Mouse (Mus musculus) midbrain, embryonic 15.5 days (tissue): ENCODE data around the gene Gm9918. TPM values are rescaled to one million over a fixed set of nuclear protein-coding genes. Genes with fewer than 3 reads are reported as not detected.
A peak's percentile ranks its signal among the peaks of the same experiment; 100 is the strongest.
"Not testable (repeated sequence)": the region's sequence is repeated elsewhere in the genome, so short reads cannot be mapped to it uniquely, and the experiment has no call there.

ENCODE experiments used
- ATAC-seq: fragments of 200-750 bp; cut with Nextera tagmentation; replicated peaks from 2 replicates; pipeline ENCODE4 v1.8.0; 2017; ENCODE audit warnings: moderate TSS enrichment
- H3K27ac ChIP-seq: fragments of 300-500 bp; sonication (generic); 2 replicates; pipeline ENCODE4 v1.5.1; 2015; ENCODE audit warnings: mild to moderate bottlenecking, inconsistent platforms
- H3K27me3 ChIP-seq: fragments of 300-500 bp; sonication (generic); replicated peaks from 2 replicates; pipeline ENCODE4 v1.6.1; 2015; ENCODE audit warnings: inconsistent platforms
- H3K36me3 ChIP-seq: fragments of 300-500 bp; sonication (generic); replicated peaks from 2 replicates; pipeline ENCODE4 v1.6.1; 2015; ENCODE audit warnings: inconsistent platforms
- H3K4me1 ChIP-seq: fragments of 300-500 bp; sonication (generic); 2 replicates; pipeline ENCODE4 v1.6.1; 2015; ENCODE audit warnings: inconsistent platforms
- H3K4me2 ChIP-seq: fragments of 300-500 bp; sonication (generic); 2 replicates; pipeline ENCODE4 v1.6.1; 2015; ENCODE audit warnings: inconsistent platforms, mild to moderate bottlenecking, moderate library complexity
- H3K4me3 ChIP-seq: fragments of 300-500 bp; sonication (generic); 2 replicates; pipeline ENCODE4 v1.5.1; 2015; ENCODE audit warnings: mild to moderate bottlenecking, inconsistent platforms
- H3K9ac ChIP-seq: fragments of 300-500 bp; sonication (generic); 2 replicates; pipeline ENCODE4 v1.6.1; 2015; ENCODE audit warnings: mild to moderate bottlenecking, inconsistent platforms
- H3K9me3 ChIP-seq: fragments of 300-500 bp; sonication (generic); 2 replicates; pipeline ENCODE4 v1.6.1; 2016; ENCODE audit warnings: inconsistent platforms
- WGBS: fragments of 180-500 bp; shearing (Covaris S2); methylation state at CpG from one replicate; pipeline ENCODE4 v1.1.7; 2015; ENCODE audit warnings: mixed read lengths; 5-methylcytosine and 5-hydroxymethylcytosine counted together
- polyA plus RNA-seq: library from polyadenylated mRNA; unstranded; fragments of >200 nt; fragmentation: Nextera tagmentation; extraction: Ambion mirVana; gene quantifications from 2 replicates; pipeline ENCODE4 v1.2.1, GENCODE M21; 2015

The Gm9918 gene
- polyA plus RNA-seq: 0.10 TPM in 1 of 2 replicates, not detected in the other

DNA sequence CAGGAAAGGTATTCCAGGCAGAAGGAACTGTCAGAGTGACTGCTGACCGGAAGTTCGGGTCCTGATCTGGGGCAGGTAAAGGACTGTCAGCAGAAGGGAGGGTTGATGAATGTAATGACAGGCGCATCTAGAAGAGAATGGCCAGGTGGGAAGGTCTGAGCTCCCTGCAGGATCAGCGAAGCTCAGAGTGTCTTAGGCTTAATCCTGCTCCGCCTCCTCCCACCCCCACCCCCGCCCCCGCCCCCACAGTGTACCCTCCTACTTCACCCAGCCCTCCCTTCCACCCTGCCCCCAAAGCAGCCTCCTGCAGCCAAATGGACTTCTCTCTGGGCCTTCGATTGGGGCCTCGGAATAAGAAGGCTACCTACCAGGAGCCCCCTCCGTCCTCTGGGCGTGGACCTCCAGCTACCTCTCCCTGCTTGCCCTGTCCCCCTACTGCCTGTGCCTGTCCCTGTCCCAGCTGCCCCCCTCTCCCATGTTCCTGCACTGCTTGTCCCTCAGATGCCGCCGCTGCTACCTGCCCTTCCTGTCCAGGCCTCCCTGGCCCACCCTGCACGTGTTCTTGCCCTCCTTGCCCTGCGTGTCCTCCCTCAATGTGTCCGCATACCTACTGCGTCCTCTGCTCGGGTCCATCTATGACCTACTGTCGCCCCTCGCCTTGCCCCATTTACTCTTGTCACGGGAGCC is at the start of gene Gm9918:
Gene Gm9918 (plus strand): TSS at position 290 of the 687 bp plus-strand sequence.
- no peak within 1 kb of the TSS for H3K9ac ChIP-seq

DNA sequence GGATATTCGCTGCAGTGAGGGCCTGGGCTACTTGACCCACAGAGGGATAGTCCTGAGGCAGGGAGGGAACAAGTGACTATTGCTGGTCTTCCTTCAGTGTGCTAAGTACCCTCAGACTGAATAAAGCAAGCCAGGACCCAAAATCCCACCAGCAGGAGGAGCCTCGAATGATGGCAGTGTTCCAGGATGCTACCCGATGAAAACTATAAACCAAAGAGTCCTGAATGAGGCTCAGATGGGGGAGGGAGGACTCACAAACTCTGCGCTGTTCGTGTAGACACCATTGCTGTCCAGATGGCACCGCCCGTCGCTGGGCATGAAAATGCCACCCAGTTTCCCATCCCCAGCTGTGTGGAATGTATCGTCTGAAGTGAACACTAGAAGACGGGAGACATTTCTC is 48.0 kb upstream of the Gm9918 start:
- WGBS: 66% methylated on average over 10 of the region's 10 CpGs
- H3K4me2 ChIP-seq: no peak overlapping the region
- H3K36me3 ChIP-seq: no peaks in the 10 kb centered on the region
- H3K4me1 ChIP-seq: peaks cover 14% of the 10 kb centered on the region
- H3K27ac ChIP-seq: no peak overlapping the region
- H3K4me3 ChIP-seq: no peak overlapping the region
- no peak overlapping the region for H3K9ac ChIP-seq
- peaks cover 13% of the 10 kb centered on the region for H3K27me3 ChIP-seq
- ATAC-seq: no peak
- H3K9me3 ChIP-seq: no peaks in the 10 kb centered on the region

More for the DNA sequence above, at the start of gene Gm9918:
- no peaks in the 10 kb centered on the region for H3K36me3 ChIP-seq
- 5% methylated on average over 21 of the region's 21 CpGs for WGBS
- no peak within 1 kb of the TSS for H3K4me3 ChIP-seq
- no peaks in the 10 kb centered on the region for H3K9me3 ChIP-seq
- H3K27me3 ChIP-seq: 0 out of 2 replicates have a peak, but pooled peaks cover 19% of the 10 kb centered on the region
- no peak within 1 kb of the TSS for H3K27ac ChIP-seq
- H3K4me1 ChIP-seq: peaks cover 5% of the 10 kb centered on the region; the same call in 1 of the 2 replicates
- no peak for ATAC-seq
- peak within 1 kb of the TSS; percentile 20; the same call in 1 of the 2 replicates for H3K4me2 ChIP-seq

DNA sequence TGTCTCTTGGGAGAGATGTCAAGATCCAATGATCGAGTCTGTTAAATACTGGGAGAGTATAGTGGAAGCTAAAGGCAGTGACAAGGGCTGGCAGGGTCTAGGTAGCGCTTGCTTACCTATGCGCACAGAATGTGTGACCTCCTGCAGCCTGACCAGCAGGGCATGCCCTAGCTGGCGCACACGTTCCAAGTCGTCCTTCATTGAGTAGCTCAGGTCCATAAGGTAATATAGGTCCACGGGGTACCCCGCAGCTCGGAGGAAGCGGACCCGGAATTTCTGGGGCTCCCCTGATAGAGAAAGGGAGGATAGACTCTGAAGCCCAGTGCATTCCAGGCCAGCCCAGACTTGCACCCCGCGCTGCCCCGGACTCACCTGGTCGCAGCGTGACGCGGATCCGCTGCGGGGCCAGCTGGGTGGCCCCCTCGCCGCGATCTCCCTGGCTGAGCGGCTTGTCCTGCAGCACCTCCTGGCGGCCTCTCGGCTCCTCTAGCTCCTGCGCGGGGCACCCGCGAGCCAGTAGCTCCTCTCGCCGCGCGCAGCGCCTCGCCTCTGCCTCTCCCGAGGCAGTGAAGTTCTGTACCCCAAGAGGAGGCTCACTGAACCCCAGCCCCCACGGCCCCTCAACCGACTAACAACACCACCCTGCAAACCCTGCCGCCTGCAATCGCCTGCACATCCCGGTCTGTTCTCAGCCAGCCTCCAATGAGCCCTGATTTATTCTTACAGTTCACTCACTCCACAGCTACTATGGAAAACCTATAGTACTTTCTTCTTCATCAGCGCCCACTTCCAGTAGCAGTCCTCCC is 46.0 kb upstream of the Gm9918 start:
- Histone ChIP-seq H3K36me3 (no peaks in the 10 kb centered on the region), H3K9ac (peak overlapping the region; percentile 48), H3K4me3 (peak overlapping the region; percentile 42), H3K4me2 (peak overlapping the region; percentile 93), H3K27ac (no peak overlapping the region), H3K9me3 (no peaks in the 10 kb centered on the region), H3K27me3 (peaks cover 13% of the 10 kb centered on the region), H3K4me1 (peaks cover 14% of the 10 kb centered on the region)
- 2% methylated on average over 43 of the region's 43 CpGs for WGBS
- peak; percentile 80 for ATAC-seq

DNA sequence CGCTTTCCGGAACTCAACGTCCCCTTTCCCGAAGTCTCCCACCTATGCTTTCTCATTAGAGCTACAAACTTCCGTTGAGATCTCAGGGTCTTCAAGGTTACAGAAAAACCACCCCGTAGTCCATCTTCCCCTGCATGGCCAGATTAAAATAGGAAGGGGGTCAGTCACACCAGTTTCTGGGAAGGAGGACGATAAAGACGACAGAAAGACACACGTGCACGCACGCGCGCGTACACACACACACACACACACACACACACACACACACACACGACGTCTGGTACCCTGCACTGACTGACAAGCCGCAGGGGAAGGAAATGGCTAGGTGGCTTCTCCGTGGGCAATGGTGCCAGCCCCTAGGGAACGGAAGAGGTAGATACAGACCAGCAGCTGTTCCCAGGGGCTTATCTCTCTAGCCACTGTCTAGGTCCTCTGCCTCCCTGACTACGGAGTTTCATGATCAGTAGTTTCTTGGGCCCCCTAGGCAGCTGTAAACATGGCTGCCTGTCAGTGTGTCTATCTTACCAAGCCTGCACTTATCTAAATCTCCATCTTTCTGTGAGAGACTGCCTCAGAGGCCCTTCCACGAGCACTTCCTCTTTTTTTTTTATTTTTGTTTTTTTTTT is 45.3 kb upstream of the Gm9918 start:
- Histone ChIP-seq H3K27ac (no peak overlapping the region), H3K27me3 (peaks cover 13% of the 10 kb centered on the region), H3K4me1 (peaks cover 14% of the 10 kb centered on the region), H3K9ac (peak overlapping the region; percentile 48), H3K4me3 (peak overlapping the region; percentile 42), H3K9me3 (no peaks in the 10 kb centered on the region), H3K36me3 (no peaks in the 10 kb centered on the region), H3K4me2 (peak overlapping the region; percentile 93)
- 0 out of 2 replicates have a peak, but pooled peaks have one; percentile 45 for ATAC-seq
- WGBS: 18% methylated on average over 18 of the region's 21 CpGs

DNA sequence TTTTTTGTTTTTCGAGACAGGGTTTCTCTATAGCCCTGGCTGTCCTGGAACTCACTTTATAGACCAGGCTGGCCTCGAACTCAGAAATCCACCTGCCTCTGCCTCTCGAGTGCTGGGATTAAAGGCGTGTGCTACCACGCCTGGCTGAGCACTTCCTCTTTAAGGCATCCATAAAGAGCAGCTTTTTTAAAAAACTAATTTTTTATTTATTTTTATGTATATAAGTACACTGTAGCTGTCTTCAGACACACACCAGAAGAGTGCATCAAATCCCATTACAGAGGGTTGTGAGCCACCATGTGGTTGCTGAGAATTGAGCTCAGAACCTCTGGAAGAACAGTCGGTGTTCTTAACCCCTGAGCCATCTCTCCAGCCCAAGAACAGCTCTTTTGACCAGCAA is 44.7 kb upstream of the Gm9918 start:
- Histone ChIP-seq H3K27me3 (peaks cover 13% of the 10 kb centered on the region), H3K4me1 (peaks cover 14% of the 10 kb centered on the region)
- not testable (repeated sequence) for H3K9ac ChIP-seq, H3K4me2 ChIP-seq, H3K9me3 ChIP-seq, H3K27ac ChIP-seq, H3K36me3 ChIP-seq, ATAC-seq, H3K4me3 ChIP-seq
- 81% methylated on average over 6 of the region's 6 CpGs for WGBS

DNA sequence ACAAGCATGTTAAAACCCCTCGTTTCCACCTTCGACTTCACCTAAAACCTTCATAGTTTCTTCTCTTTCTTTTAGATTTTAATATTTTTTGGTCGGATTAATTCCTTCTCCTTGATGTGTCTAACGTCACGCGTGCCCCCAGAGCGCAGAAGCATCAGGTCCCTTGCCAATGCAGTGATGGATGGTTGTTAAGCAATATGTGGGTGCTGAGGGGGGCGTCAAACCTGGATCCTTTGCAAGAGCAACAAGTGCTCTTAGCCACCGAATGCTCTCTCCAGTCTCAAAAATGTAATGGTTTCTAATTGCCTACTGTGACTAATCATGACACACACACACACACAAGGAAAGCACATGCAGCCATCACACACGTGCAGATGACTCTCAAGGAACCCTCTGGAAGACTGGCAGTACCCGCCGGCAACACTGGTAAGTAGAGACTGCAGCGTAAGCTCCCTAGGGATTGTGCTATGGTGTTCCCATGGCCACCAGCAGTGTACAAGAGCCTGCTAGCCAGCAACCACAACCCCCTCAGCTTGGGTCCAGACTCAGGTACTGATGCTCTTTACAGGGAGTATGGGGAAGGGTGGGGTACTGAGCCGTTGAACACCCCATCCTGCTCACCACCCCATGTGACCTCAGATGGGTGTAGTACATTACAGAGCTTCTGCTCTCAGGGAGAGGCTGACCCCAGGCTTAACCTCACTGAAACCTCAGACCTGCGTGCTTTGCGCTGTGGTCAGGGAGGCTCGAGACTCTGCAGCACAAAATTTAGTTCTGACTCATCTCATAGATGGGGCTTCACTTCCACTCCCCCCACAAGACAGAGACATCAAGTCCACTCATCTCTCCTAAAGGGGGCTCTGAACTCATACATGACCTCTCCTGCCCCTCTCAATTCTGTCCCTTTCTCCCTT is 39.7 kb upstream of the Gm9918 start:
- Histone ChIP-seq H3K4me3 (no peak overlapping the region), H3K27me3 (no peaks in the 10 kb centered on the region), H3K4me1 (peaks cover 6% of the 10 kb centered on the region; the same call in 1 of the 2 replicates), H3K9me3 (no peaks in the 10 kb centered on the region), H3K27ac (no peak overlapping the region), H3K9ac (no peak overlapping the region), H3K36me3 (no peaks in the 10 kb centered on the region), H3K4me2 (no peak overlapping the region)
- no peak for ATAC-seq
- WGBS: 86% methylated on average over 17 of the region's 17 CpGs

DNA sequence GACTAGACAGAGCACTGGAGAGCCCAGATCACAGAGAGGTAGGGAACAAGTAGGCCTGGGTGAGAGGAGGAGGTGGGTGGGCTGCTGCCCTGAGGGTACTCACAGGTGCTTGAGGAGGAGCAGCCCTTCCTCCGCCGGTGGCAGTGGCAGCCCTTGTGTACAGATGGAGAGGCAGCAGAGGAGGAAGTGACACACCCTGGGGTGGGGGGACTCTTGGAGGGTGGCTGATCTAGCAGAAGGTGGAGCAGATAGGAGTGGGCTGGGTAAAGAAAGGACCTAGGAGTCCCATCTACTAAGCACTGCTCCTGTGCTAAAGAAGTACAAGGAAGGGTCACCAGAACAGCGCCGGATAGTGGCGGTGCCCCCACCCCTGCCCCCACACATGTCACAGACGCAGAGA is 38.6 kb upstream of the Gm9918 start, which contains the start of gene Itgb7:
Gene Itgb7 (minus strand): TSS at position 197 of the 400 bp plus-strand sequence.
- H3K9ac ChIP-seq: no peak within 1 kb of the TSS
- H3K27ac ChIP-seq: no peak within 1 kb of the TSS
- ATAC-seq: no peak
- no peaks in the 10 kb centered on the region for H3K27me3 ChIP-seq
- no peak within 1 kb of the TSS for H3K4me2 ChIP-seq
- peaks cover 6% of the 10 kb centered on the region; the same call in 1 of the 2 replicates for H3K4me1 ChIP-seq
- H3K36me3 ChIP-seq: no peaks in the 10 kb centered on the region
- H3K4me3 ChIP-seq: no peak within 1 kb of the TSS
- H3K9me3 ChIP-seq: no peaks in the 10 kb centered on the region
- 58% methylated on average over 6 of the region's 6 CpGs for WGBS

DNA sequence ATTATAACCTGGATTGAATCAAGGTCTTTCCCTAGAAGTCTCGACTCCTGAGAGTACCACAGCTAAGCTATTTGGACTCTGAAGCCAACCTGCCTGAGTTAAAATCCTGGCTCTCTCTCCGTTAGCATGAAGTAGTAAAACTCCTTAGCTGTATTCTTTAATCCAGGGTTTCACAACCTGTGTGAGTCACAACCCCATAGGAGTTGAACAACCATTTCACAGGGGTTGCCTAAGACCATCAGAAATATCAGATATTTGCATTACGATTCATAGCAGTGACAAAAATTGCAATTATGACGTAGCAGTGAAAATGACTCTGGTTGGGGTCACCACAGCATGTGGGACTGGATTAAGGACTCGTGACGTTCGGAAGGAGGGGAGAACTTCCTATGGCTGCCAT is 37.6 kb upstream of the Gm9918 start:
- WGBS: 87% methylated on average over 7 of the region's 7 CpGs
- Histone ChIP-seq H3K9ac (no peak overlapping the region), H3K9me3 (no peaks in the 10 kb centered on the region), H3K27ac (no peak overlapping the region), H3K27me3 (no peaks in the 10 kb centered on the region), H3K36me3 (no peaks in the 10 kb centered on the region), H3K4me3 (no peak overlapping the region), H3K4me2 (no peak overlapping the region), H3K4me1 (peaks cover 6% of the 10 kb centered on the region; the same call in 1 of the 2 replicates)
- ATAC-seq: no peak

DNA sequence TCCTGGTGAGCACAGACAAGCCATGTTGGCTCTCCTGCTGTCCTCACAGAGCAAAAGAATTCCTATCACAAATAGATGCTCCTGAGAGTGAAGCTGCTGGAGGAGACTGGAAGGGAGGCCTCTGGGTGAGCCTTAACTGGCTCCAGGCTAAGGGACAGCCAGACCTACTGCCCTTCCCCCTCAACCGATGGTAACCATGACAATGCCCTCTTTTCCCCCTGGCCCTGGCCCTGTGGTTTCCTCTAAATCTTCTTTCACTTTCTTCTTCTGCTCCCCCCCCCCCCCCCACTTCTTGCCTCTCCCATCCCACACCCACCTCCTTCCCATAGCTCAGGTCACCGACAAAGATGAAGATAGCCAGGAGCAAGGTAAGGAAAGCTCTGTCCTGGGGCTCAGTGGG is 36.5 kb upstream of the Gm9918 start:
- Histone ChIP-seq H3K27me3 (no peaks in the 10 kb centered on the region), H3K9me3 (no peaks in the 10 kb centered on the region), H3K27ac (no peak overlapping the region), H3K4me2 (no peak overlapping the region), H3K36me3 (no peaks in the 10 kb centered on the region), H3K4me3 (no peak overlapping the region), H3K9ac (no peak overlapping the region), H3K4me1 (peaks cover 6% of the 10 kb centered on the region; the same call in 1 of the 2 replicates)
- 31% methylated on average over 2 of the region's 2 CpGs for WGBS
- ATAC-seq: no peak

DNA sequence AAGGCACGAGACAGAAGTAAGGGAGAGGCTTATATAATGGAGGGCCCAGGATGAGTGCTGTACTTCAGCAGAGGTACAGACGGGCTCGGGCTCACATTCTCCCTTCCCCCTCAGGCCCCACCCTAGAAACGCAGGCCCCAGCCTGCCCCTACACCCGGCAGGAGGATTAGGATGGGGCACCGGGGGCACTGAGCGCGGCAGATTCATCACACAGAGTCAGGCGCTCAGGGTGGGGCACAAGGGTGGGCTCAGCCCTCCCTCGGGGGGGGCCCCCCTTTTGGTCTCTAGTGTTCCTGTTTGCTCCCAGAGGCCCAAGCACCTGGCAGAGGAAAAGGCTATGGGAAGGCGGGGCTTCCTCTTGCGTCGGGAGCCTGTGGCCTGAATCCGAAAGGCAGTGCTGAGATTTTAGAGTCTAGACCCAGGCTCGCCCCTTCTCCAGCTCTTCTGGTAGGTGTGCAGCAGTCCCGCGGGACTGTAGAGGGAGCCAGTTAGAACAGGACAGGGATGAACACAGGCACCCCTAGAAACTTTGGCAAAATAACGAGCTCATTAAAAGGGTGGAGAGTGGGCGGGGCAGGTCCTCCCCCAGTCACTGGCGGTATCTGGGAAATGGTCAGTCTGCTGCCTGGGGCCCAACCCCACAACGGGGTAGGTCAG is 34.9 kb upstream of the Gm9918 start:
- Histone ChIP-seq H3K4me1 (peaks cover 6% of the 10 kb centered on the region; the same call in 1 of the 2 replicates), H3K27me3 (no peaks in the 10 kb centered on the region), H3K9me3 (no peaks in the 10 kb centered on the region), H3K27ac (no peak overlapping the region), H3K9ac (no peak overlapping the region), H3K4me3 (no peak overlapping the region), H3K4me2 (no peak overlapping the region), H3K36me3 (no peaks in the 10 kb centered on the region)
- WGBS: 17% methylated on average over 21 of the region's 21 CpGs
- no peak for ATAC-seq
